Mouse (Mus musculus) layer of hippocampus, adult 11-12 months (tissue): ENCODE data around the gene Pnpo.

Experiments used
- DNase-seq: peaks from one replicate; pipeline ENCODE4 v3.0.0; 2022; ENCODE audit warnings: low spot score

The Pnpo gene

GRCm38 (mm10) chr11:96943746-96944304, at the start of gene Pnpo:
TSS of gene Pnpo (minus strand) at chr11:96943986.
- peak; percentile 93 for DNase-seq

- no peak for DNase-seq
Measured at GRCm38 (mm10) chr11:96992722-96993311, 49.0 kb upstream of the Pnpo start.

- DNase-seq: no peak
Measured at GRCm38 (mm10) chr11:96991501-96991900, 47.7 kb upstream of the Pnpo start.

GRCm38 (mm10) chr11:96987873-96988655, 44.3 kb upstream of the Pnpo start:
- no peak for DNase-seq

- no peak for DNase-seq
Measured at GRCm38 (mm10) chr11:96986463-96986862, 42.7 kb upstream of the Pnpo start.

GRCm38 (mm10) chr11:96984903-96985302, 41.1 kb upstream of the Pnpo start:
- no peak for DNase-seq

- no peak for DNase-seq
Measured at GRCm38 (mm10) chr11:96982859-96983258, 39.1 kb upstream of the Pnpo start, which contains the start of gene Sp2. TSS of gene Sp2 (minus strand) at chr11:96982959.

GRCm38 (mm10) chr11:96982355-96982754, 38.6 kb upstream of the Pnpo start:
- DNase-seq: peak; percentile 85

- no peak for DNase-seq
Measured at GRCm38 (mm10) chr11:96981461-96981860, 37.7 kb upstream of the Pnpo start.

GRCm38 (mm10) chr11:96980021-96980420, 36.2 kb upstream of the Pnpo start:
- no peak for DNase-seq

- DNase-seq: no peak
Measured at GRCm38 (mm10) chr11:96979329-96979728, 35.5 kb upstream of the Pnpo start.

GRCm38 (mm10) chr11:96978401-96979246, 34.8 kb upstream of the Pnpo start:
- DNase-seq: no peak

GRCm38 (mm10) chr11:96977606-96978400, 34.0 kb upstream of the Pnpo start:
- DNase-seq: peak; percentile 100

GRCm38 (mm10) chr11:96976911-96977591, 33.3 kb upstream of the Pnpo start:
- peak; percentile 82 for DNase-seq

GRCm38 (mm10) chr11:96976379-96976687, 32.5 kb upstream of the Pnpo start:
- DNase-seq: no peak

GRCm38 (mm10) chr11:96975511-96976378, 32.0 kb upstream of the Pnpo start:
- DNase-seq: no peak

- no peak for DNase-seq
Measured at GRCm38 (mm10) chr11:96974813-96975212, 31.0 kb upstream of the Pnpo start.

- DNase-seq: no peak
Measured at GRCm38 (mm10) chr11:96973426-96973964, 29.7 kb upstream of the Pnpo start.

GRCm38 (mm10) chr11:96972906-96973305, 29.1 kb upstream of the Pnpo start:
- DNase-seq: no peak

GRCm38 (mm10) chr11:96970341-96970740, 26.6 kb upstream of the Pnpo start:
- DNase-seq: no peak
